Mouse (Mus musculus): ENCODE data around the gene Klrc2.
"Not testable (repeated sequence)": the region's sequence is repeated elsewhere in the genome, so short reads cannot be mapped to it uniquely, and the experiment has no call there.

Klrc2 gene

DNA sequence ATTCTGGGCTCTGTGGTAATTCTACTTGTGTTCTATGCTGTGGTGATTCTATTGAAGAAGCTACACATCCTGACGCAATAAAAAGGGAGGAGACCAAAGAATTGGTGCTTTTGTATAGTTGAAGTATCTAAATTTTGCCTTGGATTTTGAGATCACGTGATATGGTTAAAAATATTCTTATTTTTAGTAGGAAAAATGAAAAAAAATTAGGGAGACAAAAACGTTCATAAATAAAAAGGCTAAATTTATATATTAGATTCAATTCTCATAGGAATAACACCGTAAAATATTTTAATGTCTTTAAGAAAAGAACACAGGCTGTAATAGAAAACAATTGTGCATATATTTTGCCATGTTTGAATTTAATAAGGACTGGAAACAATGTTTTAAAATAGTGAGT, at the start of gene Klrc2:
Gene Klrc2, minus strand, starts transcription at position 101 of the 400 bp plus-strand sequence.
- H3K36me3 ChIP-seq (ENCODE audit: control insufficient read depth, insufficient read depth, low read length, poor library complexity, severe bottlenecking); DNase-seq (ENCODE audit: low read depth, low spot score); H3K27me3 ChIP-seq (ENCODE audit: control insufficient read depth, insufficient read depth, low read length, poor library complexity, severe bottlenecking): not testable (repeated sequence)

DNA sequence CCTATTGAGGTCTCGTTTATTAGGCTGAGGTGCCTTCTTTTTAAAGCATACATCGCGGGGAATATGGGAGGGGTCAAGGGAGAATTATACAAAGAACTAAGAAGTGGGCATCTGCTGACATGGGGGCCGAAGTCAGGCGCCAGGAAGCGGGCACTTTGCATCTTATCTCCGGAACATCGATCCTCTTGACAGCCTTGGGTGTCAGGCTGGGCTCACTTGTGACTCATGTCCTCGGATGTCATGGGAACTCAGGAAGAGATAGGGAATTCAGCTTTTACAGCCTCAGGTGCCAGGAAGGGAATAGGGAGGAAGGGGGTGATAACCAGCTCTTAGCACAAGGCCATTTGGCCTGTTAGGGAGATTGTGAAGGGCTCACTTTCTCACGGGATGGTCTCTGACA, 30.9 kb upstream of the Klrc2 start:
- H3K27me3 ChIP-seq (ENCODE audit: control insufficient read depth, insufficient read depth, low read length, poor library complexity, severe bottlenecking); DNase-seq (ENCODE audit: low read depth, low spot score); H3K36me3 ChIP-seq (ENCODE audit: control insufficient read depth, insufficient read depth, low read length, poor library complexity, severe bottlenecking): not testable (repeated sequence)

DNA sequence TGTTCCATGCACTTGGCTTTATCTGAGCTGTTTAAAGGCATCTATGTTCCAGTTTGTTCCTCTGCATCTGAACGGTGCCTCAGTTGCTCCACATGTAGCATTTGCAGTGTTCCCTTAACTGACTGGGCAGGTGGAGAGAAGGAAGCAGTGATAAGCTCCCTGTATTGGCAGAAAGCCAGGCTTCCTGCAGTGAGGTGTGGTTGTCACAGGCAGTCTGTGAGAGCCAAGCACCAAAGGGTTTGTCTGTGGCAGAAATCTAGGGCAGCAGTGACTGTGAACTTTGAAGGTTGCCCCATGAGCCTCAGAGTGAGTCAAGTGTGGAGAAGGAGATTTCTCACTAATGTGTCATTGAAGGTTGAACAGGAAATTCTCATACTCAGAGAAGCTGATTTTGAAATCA, 19.9 kb upstream of the Klrc2 start:
- no peak for DNase-seq (ENCODE audit: low read depth, low spot score)
- Histone ChIP-seq H3K27me3 (ENCODE audit: control insufficient read depth, insufficient read depth, low read length, poor library complexity, severe bottlenecking) (no peaks in the 10 kb centered on the region), H3K36me3 (ENCODE audit: control insufficient read depth, insufficient read depth, low read length, poor library complexity, severe bottlenecking) (no peaks in the 10 kb centered on the region)

DNA sequence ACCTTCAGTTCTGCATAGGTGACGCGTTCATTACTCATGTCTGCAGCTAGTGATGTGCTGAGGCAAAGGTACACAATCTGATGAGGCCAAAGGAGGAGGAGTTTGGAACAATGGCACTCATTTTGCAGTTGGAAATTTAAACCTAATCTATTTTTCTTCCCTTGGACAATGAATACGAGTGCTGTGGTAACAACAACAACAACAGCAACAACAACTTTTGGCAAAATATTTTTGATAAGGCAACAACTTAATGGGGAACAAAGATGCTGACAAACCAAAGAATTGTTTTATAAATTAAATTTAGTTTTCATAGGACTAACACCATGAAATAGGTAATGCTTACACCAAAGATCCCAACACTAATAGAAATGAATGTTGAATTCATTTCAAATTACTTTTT, 18.4 kb upstream of the Klrc2 start, which contains the start of gene Klrc1:
Gene Klrc1, minus strand, starts transcription at position 101 of the 400 bp plus-strand sequence.
- Histone ChIP-seq H3K36me3 (ENCODE audit: control insufficient read depth, insufficient read depth, low read length, poor library complexity, severe bottlenecking) (no peaks in the 10 kb centered on the region), H3K27me3 (ENCODE audit: control insufficient read depth, insufficient read depth, low read length, poor library complexity, severe bottlenecking) (no peaks in the 10 kb centered on the region)
- no peak for DNase-seq (ENCODE audit: low read depth, low spot score)

DNA sequence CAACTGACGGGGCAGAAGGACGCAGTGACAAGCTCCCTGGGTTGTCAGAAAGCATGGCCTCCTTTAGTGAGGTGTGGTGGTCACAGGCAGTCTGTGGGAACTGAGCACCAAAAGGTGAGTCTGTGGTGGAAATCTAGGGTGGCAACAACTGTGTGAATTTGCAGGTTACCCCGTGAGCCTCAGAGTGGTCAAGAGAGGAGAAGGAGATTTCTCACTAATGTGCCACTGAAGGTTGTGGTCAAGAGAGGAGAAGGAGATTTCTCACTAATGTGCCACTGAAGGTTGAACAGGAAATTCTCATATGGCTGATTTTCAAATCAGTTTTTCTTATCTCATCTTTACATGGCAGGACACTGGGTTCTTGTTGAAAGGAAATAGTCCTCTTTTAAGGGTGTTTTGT, 812 bp upstream of the Klrc2 start:
- H3K36me3 ChIP-seq (ENCODE audit: control insufficient read depth, insufficient read depth, low read length, poor library complexity, severe bottlenecking); DNase-seq (ENCODE audit: low read depth, low spot score); H3K27me3 ChIP-seq (ENCODE audit: control insufficient read depth, insufficient read depth, low read length, poor library complexity, severe bottlenecking): not testable (repeated sequence)

DNA sequence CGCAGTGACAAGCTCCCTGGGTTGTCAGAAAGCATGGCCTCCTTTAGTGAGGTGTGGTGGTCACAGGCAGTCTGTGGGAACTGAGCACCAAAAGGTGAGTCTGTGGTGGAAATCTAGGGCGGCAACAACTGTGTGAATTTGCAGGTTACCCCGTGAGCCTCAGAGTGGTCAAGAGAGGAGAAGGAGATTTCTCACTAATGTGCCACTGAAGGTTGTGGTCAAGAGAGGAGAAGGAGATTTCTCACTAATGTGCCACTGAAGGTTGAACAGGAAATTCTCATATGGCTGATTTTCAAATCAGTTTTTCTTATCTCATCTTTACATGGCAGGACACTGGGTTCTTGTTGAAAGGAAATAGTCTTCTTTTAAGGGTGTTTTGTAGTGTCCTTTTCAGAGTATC, 16.4 kb downstream of the Klrc2 start:
- H3K27me3 ChIP-seq (ENCODE audit: control insufficient read depth, insufficient read depth, low read length, poor library complexity, severe bottlenecking); H3K36me3 ChIP-seq (ENCODE audit: control insufficient read depth, insufficient read depth, low read length, poor library complexity, severe bottlenecking); DNase-seq (ENCODE audit: low read depth, low spot score): not testable (repeated sequence)

DNA sequence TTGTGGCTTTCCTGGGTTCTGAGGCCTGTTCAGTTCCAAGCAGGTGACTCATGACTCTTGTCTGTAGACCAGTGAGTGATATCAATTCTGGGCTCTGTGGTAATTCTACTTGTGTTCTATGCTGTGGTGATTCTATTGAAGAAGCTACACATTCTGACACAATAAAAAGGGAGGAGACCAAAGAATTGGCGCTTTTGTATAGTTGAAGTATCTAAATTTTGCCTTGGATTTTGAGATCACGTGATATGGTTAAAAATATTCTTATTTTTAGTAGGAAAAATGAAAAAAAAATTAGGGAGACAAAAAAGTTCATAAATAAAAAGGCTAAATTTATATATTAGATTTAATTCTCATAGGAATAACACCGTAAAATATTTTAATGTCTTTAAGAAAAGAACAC, 17.3 kb downstream of the Klrc2 start, which contains the start of gene Klrc3:
Gene Klrc3, minus strand, starts transcription at position 101 of the 400 bp plus-strand sequence.
- DNase-seq (ENCODE audit: low read depth, low spot score); H3K36me3 ChIP-seq (ENCODE audit: control insufficient read depth, insufficient read depth, low read length, poor library complexity, severe bottlenecking): not testable (repeated sequence)

DNA sequence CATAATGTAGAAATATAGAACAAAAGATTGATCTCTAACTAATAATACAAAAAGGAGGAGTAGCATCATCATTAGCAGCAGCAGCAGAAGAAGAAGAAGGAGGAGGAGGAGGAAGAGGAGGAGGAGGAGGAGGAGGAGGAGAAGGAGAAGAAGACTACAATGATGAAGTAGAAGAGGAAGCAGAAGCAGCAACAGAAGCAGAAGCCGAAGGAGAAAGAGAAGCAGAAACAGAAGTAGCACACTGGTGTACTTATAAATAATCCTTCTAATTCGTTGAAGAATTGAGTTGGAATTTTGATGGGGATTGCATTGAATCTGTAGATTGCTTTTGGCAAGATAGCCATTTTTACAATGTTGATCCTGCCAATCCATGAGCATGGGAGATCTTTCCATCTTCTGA, 29.4 kb downstream of the Klrc2 start:
- not testable (repeated sequence) for DNase-seq (ENCODE audit: low read depth, low spot score); H3K27me3 ChIP-seq (ENCODE audit: control insufficient read depth, insufficient read depth, low read length, poor library complexity, severe bottlenecking); H3K36me3 ChIP-seq (ENCODE audit: control insufficient read depth, insufficient read depth, low read length, poor library complexity, severe bottlenecking)

More for the DNA sequence above, 17.3 kb downstream of the Klrc2 start, which contains the start of gene Klrc3:
- not testable (repeated sequence) for H3K27me3 ChIP-seq (ENCODE audit: control insufficient read depth, insufficient read depth, low read length, poor library complexity, severe bottlenecking)

DNA sequence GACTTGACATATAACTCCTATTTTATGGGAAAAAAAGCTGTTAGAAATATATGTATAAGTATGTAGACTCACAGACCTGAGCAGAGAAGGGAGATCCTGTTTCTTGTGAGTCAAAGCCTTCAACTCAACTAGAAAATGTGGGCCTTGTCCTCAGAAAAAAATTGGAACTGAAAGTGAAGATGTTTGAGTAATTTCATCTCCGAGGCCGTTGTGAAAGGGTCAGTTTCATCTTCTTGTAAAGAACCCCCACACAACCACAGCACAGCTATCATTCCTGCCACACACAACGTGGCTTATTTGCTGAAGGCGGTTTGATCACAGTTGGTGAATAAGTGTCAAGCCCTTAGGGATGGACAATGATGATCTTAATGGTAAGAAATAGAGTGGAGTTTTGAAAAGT, 36.8 kb downstream of the Klrc2 start, which contains the start of gene Klrk1:
Gene Klrk1, minus strand, starts transcription at position 130 of the 400 bp plus-strand sequence.
- H3K36me3 ChIP-seq (ENCODE audit: control insufficient read depth, insufficient read depth, low read length, poor library complexity, severe bottlenecking) = no peaks in the 10 kb centered on the region
- H3K27me3 ChIP-seq (ENCODE audit: control insufficient read depth, insufficient read depth, low read length, poor library complexity, severe bottlenecking) = no peaks in the 10 kb centered on the region
- no peak for DNase-seq (ENCODE audit: low read depth, low spot score)

DNA sequence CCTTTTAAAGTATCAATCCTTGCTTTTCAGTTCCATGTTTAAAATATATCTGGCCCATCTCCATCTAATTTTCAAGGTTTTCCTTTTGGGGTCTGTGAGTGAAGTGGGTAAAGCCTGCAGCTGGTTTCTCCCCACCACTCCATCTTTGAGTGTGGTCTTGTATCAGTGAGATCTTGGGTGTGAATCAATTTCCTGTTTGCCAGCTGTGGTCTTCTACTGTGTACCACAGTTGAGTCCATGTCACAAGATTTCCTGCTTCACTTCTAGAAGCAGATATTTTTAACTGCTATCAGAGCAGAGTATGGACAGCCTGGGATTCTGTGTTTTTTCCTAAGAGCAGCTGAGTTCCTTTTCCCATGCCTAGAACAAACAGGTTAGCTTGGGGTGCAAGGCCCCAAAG, 52.1 kb downstream of the Klrc2 start:
- no peaks in the 10 kb centered on the region for H3K27me3 ChIP-seq (ENCODE audit: control insufficient read depth, insufficient read depth, low read length, poor library complexity, severe bottlenecking)
- DNase-seq (ENCODE audit: low read depth, low spot score) = peak; percentile 15

More for the DNA sequence above, 52.1 kb downstream of the Klrc2 start:
- no peaks in the 10 kb centered on the region for H3K36me3 ChIP-seq (ENCODE audit: control insufficient read depth, insufficient read depth, low read length, poor library complexity, severe bottlenecking)

Data from splenic B cell, adult 2 months (primary cell).